Mouse (Mus musculus) ovary, adult 18-20 months (tissue): Measurements from ENCODE around the gene Ntpcr.

Experiments used
- DNase-seq: peaks from one replicate; pipeline ENCODE4 v3.0.0; 2022; ENCODE audit warnings: low spot score, mixed read lengths

Ntpcr gene

DNA sequence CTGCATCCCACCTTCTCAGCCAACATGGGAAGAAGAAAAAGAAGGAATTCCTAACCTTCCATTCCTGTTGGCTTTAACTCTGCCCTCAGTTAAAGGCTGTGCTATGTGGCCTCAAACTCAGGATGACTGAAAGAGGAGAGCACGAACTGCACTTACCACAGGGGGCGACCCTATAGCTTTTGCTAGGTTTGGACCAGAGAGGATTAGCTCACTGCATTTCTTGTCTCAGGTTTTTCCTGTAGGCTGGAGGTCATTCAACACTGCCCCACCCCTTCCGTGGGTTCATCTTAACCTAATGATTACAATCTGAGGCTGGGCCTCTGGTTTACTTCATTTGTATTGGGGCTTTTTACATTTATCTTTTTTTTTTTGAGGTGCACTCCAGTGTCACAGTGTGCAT is 45.3 kb downstream of the Ntpcr start:
- no peak for DNase-seq

DNA sequence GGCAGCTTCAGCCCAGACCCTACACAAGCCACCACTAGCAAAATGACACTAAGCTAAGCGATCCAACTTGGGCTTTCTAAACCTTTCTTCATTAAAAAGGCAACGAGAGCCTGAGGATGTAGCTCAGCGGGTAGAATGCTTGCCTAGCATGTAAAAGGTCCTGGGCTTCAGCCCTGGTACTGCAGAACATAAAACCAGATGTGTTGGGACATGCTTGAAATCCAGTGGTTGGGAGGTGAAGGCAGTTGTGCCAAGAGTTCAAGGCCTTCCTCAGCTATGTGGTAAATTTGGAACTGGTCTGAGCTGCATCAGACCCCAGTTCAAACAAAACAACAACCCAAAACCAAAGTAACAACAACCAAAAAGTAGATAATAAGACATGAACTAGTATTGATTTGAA is 46.6 kb downstream of the Ntpcr start:
- no peak for DNase-seq

DNA sequence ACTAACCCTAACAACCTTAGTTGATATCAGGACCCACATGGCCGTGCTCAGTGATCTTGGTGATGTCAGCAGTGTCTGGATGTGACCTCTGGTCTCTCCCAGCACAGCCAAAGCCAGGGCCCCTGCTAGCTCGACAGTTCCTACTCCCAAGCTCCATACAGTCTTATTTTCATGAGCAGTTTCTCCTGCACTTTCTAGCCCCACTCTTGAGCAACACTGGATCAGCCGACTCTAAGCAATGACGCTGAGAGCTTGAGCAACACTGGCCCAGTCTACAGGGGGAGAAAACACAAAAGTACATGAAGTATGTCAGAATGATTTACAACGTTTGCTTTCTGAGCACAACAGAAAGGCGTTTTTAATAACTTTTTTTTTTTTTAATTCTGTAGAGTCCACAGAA is 47.0 kb downstream of the Ntpcr start:
- DNase-seq, result peak; percentile 20

DNA sequence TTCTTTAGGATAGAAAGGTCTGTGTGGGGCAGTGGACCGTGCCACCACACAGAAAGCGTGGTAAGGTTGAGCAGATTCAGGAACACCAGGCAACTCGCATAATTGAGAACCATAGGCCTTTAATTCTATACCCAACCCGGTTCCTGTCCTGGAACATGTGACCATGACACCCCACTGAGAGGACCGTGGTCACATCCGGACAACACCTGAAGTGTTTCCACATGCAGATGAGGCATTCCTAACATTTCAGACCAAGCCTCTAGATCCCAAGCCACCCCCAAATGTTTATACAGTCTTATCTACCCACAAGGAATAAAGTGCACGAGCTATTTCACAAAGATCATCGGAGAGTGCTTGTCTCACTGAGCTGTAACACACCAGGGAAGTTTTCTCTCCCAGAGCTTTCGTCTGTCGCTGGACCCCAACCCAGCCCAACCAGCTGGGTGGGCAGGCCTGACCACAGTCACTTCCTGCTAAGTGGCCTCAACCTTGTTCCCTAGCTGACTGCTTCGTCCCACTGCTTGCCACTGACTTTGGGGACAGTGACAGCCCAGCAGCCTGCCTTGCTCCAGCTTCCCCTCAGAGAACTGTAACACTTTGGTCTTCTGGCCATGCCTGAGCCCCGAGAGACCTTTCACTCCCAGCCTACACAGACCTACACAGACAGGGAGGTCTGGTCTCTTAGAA is 47.9 kb downstream of the Ntpcr start:
- no peak for DNase-seq

DNA sequence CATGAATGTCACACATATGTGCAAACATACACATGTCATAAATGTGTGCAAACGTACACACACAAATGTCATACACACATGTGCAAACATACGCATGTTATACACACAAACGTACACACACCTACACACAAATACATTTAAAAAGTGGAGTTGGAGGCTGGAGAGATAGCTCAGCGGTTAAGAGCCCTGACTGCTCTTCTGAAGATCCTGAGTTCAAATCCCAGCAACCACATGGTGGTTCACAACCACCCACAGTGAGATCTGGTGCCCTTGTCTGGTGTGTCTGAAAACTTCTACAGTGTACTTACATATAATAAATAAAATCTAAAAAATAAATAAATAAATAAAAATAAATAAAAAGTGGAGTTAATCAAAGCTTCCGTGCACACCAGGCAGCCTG is 49.2 kb downstream of the Ntpcr start:
- DNase-seq, result no peak

DNA sequence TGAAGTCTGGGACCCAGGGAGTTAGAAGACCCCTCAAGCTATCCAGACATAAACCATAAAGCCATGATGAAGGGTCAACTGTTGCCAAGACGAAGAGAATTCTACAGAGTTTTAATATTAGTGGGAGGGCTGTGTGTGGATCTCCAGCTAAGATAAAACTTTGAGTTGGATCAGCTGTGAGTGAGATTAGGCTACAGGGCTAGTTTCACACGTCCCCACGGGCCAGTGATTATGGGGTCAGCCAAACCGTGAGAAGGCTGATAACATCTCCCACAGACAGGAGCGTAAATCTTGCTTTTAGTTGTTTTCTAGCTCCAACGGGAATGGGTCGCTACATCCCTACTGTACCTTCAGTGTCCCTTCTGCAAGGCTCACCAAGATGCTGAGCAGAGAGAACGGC is 49.9 kb downstream of the Ntpcr start:
- DNase-seq, result no peak

DNA sequence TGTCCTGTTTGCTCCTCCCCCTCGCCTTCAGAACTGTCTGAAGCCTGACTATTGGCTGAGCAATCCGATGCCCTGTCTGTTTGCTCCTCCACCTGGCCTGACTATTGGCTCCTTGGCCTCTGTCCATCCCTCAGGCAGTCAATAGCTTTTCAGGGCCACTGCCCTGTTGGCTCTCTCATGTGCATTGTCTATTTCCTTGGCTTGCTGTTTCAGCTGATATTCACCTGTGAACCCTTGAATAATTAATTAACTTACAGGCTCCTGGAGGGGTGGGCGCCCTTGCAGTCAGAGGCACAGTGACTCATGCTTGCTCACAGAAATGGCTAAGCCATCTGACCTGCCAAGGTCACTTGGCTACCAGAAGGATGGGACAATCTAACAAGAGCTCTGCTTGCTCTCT is 52.4 kb downstream of the Ntpcr start:
- no peak for DNase-seq

DNA sequence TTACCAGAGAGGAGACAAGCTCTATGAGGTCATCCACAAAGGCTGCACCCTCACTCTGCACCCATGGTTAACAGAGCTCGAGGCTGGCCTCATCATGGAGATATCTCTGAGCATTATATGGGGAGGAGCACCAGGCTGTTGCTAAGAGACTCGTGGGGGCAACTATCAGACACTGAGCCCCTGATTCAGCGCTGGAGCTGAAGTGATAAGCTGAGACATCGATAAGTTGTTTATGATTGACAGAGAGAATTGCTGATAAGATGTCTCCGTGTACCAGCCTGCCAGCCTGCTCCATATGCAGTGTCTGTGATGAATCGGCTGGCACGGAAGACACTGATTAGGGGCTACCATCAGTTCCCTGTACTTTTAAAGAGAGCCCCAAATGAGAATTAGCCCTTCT is 57.1 kb downstream of the Ntpcr start:
- DNase-seq, result no peak

DNA sequence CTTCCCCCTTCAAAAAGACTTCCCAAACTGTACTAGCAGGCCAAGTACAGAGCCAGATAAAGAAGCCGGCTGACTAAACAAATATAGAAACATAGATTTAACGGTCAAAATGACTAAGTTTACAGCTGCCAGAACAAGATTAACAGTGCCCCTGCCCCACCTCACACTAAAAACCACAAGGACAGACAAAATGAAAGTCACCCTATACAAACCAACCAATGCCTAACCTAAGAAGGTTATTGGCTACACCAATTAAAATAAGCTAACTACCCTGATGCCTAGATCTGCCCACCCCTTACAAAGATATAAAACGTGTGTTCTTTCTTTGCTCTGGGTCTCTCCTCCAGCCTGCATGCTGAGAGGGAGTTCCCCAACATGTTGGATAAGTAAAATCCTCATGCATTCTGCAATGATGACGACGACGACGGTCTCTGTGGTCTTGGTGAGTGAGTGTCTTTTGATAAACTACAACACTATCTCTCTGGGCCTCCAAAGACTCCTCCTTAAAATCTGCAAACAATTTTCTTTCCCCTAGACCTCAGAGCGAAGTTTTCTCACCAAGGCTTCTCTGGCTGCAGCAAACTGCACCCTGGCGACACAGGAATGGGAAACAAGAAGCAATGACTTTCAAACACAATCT is 63.2 kb downstream of the Ntpcr start:
- DNase-seq, result no peak

DNA sequence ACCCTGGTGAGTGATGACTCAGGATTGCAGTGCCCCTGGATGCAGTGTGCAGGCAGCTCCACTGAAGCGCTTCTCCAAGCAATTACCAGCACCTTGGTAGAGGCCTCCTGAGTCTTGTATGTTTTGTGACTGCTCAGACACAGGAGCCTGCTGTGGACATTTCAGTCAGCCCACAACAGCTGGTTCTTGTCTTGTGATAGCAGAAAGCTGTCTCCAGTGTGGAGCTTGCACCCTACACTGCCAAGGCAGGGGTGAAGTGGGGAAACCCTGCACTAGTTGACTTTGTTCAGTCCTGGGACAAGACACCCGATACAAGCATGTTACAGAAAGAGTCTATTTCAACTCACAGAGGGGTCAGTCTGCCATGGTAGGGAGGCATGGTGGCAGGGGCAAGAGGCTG is 65.6 kb downstream of the Ntpcr start:
- no peak for DNase-seq

DNA sequence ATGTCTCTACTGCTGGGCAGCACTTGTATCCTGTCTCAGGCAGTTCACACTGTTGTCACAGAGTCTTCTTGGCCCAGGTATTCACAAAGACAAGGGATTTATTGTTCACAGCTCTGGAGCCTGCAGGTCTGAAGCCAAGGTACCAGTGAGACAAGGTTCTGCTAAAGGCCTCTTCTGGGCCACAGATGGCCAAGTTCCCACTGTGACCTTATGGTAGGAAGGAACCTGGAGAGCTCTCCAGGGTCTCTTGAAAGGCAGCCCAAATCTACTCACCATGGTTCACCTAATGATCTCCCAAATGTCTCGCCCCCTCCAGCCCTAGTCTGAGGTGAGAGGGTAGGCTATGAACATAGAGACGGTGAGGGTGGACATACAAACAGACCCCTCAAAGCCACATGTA is 67.2 kb downstream of the Ntpcr start:
- no peak for DNase-seq
